Mouse (Mus musculus): ENCODE measurements around the gene Tef. TPM values are rescaled to one million over a fixed set of nuclear protein-coding genes. Genes with fewer than 3 reads are reported as not detected.

Gene Tef
- polyA plus RNA-seq, 1 experiment from 2014 or later: 23.2 TPM

DNA sequence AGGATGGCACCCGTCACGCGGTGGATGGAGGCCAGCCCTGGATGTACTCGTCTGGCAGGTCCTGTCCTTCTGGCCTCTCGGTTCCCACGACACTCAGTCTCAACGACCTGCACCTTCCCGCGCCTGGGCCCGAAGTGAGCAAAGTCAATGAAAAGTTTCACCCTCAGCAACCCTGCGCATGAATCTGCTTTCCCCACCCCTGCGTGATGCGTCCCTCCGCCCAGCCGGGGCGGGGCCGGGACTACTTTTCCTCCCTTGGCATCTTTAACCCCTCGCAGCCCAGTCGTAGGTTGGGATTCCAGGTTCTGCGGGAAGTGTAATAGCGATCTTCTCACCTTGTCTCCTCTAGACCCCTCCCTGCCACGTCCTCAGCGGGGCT is 55.9 kb downstream of the Tef start:
- peaks cover under 1% of the 10 kb centered on the region; the same call in 1 of the 2 replicates for H3K36me3 ChIP-seq (ENCODE audit: control insufficient read depth, insufficient read depth)
- peak overlapping the region; percentile 98 for H3K9ac ChIP-seq (ENCODE audit: low read length)
- H3K27me3 ChIP-seq (ENCODE audit: control insufficient read depth, insufficient read depth, low read length): no peaks in the 10 kb centered on the region
- under 1% methylated on average over 23 of the region's 23 CpGs for WGBS
- H3K27ac ChIP-seq (ENCODE audit: low read length): peak overlapping the region; percentile 99
- H3K9me3 ChIP-seq (replicated peaks; ENCODE audit: control insufficient read depth, low read length): no peaks in the 10 kb centered on the region
- peak; percentile 25 for ATAC-seq (replicated peaks; ENCODE audit: extremely low read depth, insufficient read depth, low FRiP score)
- H3K4me2 ChIP-seq (ENCODE audit: low read depth, low read length): peak overlapping the region; percentile 89
- H3K4me1 ChIP-seq (ENCODE audit: control insufficient read depth, insufficient read depth, low read length): peaks cover 14% of the 10 kb centered on the region
- peak overlapping the region; percentile 96 for H3K4me3 ChIP-seq (ENCODE audit: low read length)

DNA sequence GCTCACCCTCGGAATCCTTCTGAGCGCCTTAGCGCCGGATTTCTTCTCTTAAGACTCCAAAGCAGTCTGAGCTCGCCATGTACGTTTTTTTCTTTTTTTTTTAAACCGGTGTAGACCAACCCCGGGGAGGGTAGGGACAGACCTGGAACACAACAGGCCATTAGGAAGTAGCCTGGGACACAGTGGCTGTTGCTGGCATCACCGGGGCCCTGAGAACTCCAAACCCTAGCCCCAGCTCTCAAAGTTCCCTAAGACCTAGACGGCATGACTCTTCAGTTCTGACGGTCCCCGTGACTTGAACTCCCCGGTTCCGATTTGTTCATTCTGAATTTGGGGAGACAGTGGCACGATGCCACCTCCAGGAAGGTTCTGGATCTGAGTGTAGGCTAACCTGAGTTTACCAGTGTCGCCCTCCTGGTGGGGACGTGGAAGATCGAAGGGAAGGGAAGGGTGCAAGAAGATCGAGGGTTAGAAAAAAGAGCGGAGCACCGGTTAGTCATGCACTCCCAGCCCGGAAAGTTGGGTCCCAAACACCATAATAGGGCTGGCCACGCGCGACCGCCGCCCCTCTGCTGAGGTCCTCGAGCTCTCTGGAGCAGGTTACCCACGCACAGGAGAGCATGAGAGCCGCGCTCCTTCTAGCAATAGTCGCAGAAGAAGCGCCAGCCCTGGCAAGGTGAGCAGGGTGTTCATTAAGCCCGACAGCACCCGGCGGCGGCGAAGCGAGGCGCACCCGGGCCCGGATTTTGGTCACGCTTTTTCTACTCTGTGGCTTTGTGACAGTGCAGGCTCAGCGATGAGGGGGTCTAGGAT is 56.5 kb downstream of the Tef start, which contains the start of gene Tob2:
Gene Tob2, minus strand, starts transcription at position 280 of the 813 bp plus-strand sequence.
- H3K9ac ChIP-seq (ENCODE audit: low read length): peak within 1 kb of the TSS; percentile 98
- peaks cover 13% of the 10 kb centered on the region for H3K4me1 ChIP-seq (ENCODE audit: control insufficient read depth, insufficient read depth, low read length)
- no peaks in the 10 kb centered on the region for H3K36me3 ChIP-seq (ENCODE audit: control insufficient read depth, insufficient read depth)
- WGBS: under 1% methylated on average over 44 of the region's 44 CpGs
- ATAC-seq (replicated peaks; ENCODE audit: extremely low read depth, insufficient read depth, low FRiP score): peak; percentile 2; the same call in 1 of the 2 replicates
- H3K4me3 ChIP-seq (ENCODE audit: low read length): peak within 1 kb of the TSS; percentile 96
- H3K27ac ChIP-seq (ENCODE audit: low read length): peak within 1 kb of the TSS; percentile 99
- H3K9me3 ChIP-seq (replicated peaks; ENCODE audit: control insufficient read depth, low read length): no peaks in the 10 kb centered on the region
- no peaks in the 10 kb centered on the region for H3K27me3 ChIP-seq (ENCODE audit: control insufficient read depth, insufficient read depth, low read length)
- peak within 1 kb of the TSS; percentile 89 for H3K4me2 ChIP-seq (ENCODE audit: low read depth, low read length)

DNA sequence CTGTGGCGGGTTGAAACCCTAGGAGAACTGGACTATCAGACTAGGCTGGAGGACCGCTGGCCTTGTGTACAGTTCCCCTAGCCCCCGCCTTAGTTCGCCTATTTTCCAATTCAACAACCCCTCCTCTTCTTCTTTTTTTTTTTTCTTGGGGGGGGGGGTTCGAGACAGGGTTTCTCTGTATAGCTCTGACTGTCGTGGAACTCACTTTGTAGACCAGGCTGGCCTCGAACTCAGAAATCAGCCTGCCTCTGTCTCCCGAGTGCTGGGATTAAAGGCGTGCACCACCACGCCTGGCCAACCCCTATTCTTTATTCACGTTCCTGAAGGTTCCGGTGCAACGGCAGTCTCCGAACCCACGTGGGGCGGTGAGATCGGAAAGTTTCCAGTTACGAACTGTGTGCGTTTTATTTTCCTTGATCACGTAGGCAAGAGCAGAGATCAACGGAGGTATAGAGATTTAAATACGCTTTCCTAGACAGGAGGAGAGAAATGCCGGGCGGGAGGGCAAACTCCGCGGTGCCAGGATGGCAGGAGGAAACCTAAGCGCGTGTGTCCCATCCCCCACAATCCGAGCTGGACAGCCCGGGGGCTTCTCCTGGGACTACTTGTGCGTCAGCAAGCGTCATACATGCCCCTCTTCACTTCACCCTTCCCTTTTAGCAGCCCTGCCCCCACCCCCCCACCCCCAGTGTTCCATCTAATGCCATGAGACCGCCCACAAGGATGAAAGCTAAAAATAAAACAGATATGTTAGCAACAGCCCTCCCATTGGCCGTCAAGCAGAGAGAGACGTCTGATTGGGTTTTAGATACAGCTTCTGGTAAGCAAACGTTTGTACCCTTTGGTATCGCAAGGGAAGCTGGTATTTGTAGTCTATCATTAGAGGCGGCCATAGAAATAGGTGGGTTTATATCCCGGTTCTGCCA is 57.4 kb downstream of the Tef start:
- peaks cover 12% of the 10 kb centered on the region for H3K4me1 ChIP-seq (ENCODE audit: control insufficient read depth, insufficient read depth, low read length)
- peaks cover 8% of the 10 kb centered on the region; the same call in 1 of the 2 replicates for H3K36me3 ChIP-seq (ENCODE audit: control insufficient read depth, insufficient read depth)
- ATAC-seq (replicated peaks; ENCODE audit: extremely low read depth, insufficient read depth, low FRiP score): peak; percentile 83
- no peaks in the 10 kb centered on the region for H3K9me3 ChIP-seq (replicated peaks; ENCODE audit: control insufficient read depth, low read length)
- H3K9ac ChIP-seq (ENCODE audit: low read length): peak overlapping the region; percentile 98
- peak overlapping the region; percentile 99 for H3K27ac ChIP-seq (ENCODE audit: low read length)
- peak overlapping the region; percentile 96 for H3K4me3 ChIP-seq (ENCODE audit: low read length)
- no peaks in the 10 kb centered on the region for H3K27me3 ChIP-seq (ENCODE audit: control insufficient read depth, insufficient read depth, low read length)
- peak overlapping the region; percentile 89 for H3K4me2 ChIP-seq (ENCODE audit: low read depth, low read length)
- WGBS: under 1% methylated on average over 39 of the region's 39 CpGs

DNA sequence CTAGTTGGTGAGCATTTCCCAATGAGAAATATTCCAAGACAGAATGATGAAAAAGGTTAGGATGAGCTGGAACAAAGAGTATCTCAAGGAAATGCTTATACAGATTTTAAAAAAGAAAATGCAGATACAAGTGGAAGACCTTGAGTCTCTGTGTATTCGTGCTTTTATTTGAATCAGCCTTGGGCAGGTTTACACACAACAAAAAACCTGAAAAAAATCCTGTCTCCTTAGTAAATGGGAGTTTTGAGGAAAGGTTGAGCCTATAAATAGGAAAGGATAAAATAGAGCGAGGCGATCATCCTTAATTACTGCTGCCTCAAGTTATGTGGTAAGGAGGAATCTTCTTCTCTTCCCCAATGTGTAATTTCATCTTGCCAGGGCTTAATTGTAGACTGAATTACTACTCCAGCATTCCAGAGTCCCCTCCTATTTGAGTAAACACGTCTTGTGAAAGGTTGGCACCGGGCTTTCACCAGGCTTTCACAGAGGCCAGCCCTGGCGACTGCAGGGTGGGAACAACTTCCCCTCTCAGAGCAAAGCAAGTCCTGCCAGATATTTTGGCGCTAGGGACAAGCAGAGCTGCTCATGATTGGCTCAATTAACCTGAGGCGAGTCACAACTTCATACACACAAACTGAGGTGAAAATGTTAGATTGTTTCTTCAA is 58.4 kb downstream of the Tef start:
- peak overlapping the region; percentile 89 for H3K4me2 ChIP-seq (ENCODE audit: low read depth, low read length)
- ATAC-seq (replicated peaks; ENCODE audit: extremely low read depth, insufficient read depth, low FRiP score): no peak
- H3K36me3 ChIP-seq (ENCODE audit: control insufficient read depth, insufficient read depth): peaks cover 9% of the 10 kb centered on the region; the same call in 1 of the 2 replicates
- no peaks in the 10 kb centered on the region for H3K9me3 ChIP-seq (replicated peaks; ENCODE audit: control insufficient read depth, low read length)
- H3K9ac ChIP-seq (ENCODE audit: low read length): peak overlapping the region; percentile 50
- 40% methylated on average over 8 of the region's 8 CpGs for WGBS
- no peaks in the 10 kb centered on the region for H3K27me3 ChIP-seq (ENCODE audit: control insufficient read depth, insufficient read depth, low read length)
- H3K4me1 ChIP-seq (ENCODE audit: control insufficient read depth, insufficient read depth, low read length): peaks cover 7% of the 10 kb centered on the region
- peak overlapping the region; percentile 76 for H3K27ac ChIP-seq (ENCODE audit: low read length)
- no peak overlapping the region; the same call in 1 of the 2 replicates for H3K4me3 ChIP-seq (ENCODE audit: low read length)

DNA sequence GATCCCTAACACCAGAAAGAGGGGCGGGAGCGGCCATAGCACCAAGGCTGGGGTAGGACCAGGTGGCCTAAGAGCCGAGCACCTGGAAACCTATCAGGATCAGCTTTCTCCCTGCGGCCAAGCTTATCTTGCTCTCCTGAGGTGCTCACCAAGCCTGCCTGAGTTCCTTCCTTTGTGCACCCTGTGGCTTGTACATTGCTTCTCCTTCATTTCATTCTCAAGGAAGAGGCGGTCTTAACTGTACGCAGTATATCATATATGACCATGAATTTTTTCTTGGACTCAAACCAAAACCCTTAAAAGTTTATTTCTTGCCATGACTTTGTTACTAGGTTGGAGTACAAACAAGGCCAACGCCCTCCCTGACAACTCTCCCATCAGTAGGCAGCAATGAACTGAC is 62.0 kb downstream of the Tef start:
- H3K9ac ChIP-seq (ENCODE audit: low read length): no peak overlapping the region
- H3K27ac ChIP-seq (ENCODE audit: low read length): no peak overlapping the region
- H3K4me3 ChIP-seq (ENCODE audit: low read length): no peak overlapping the region
- WGBS: 87% methylated on average over 7 of the region's 7 CpGs
- ATAC-seq (replicated peaks; ENCODE audit: extremely low read depth, insufficient read depth, low FRiP score): no peak
- no peaks in the 10 kb centered on the region for H3K9me3 ChIP-seq (replicated peaks; ENCODE audit: control insufficient read depth, low read length)
- H3K4me1 ChIP-seq (ENCODE audit: control insufficient read depth, insufficient read depth, low read length): peaks cover 7% of the 10 kb centered on the region
- no peaks in the 10 kb centered on the region for H3K27me3 ChIP-seq (ENCODE audit: control insufficient read depth, insufficient read depth, low read length)
- no peak overlapping the region for H3K4me2 ChIP-seq (ENCODE audit: low read depth, low read length)
- H3K36me3 ChIP-seq (ENCODE audit: control insufficient read depth, insufficient read depth): peaks cover 41% of the 10 kb centered on the region

DNA sequence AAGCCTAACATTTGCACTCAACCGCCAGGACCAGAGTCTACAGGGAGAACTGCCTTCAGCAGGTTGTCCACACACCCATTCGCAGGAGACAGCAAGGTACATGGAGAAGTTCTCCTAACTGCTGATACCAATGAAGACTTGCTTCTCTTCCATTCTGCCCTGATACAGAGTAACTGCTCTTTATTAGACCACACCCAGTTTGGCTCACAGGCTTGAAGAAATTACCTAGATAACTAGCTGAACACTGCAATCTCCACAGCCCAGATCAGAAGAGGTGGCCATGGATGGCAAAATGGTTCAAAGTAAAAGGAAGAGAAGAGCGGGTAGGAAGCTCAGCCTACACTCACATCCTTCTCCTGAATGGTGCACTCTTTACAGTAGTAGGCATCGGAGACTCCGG is 67.8 kb downstream of the Tef start:
- Histone ChIP-seq H3K4me1 (ENCODE audit: control insufficient read depth, insufficient read depth, low read length) (peaks cover 17% of the 10 kb centered on the region), H3K4me2 (ENCODE audit: low read depth, low read length) (no peak overlapping the region), H3K27ac (ENCODE audit: low read length) (no peak overlapping the region), H3K9ac (ENCODE audit: low read length) (no peak overlapping the region), H3K9me3 (replicated peaks; ENCODE audit: control insufficient read depth, low read length) (no peaks in the 10 kb centered on the region), H3K27me3 (ENCODE audit: control insufficient read depth, insufficient read depth, low read length) (no peaks in the 10 kb centered on the region), H3K36me3 (ENCODE audit: control insufficient read depth, insufficient read depth) (peaks cover 40% of the 10 kb centered on the region), H3K4me3 (ENCODE audit: low read length) (no peak overlapping the region)
- no peak for ATAC-seq (replicated peaks; ENCODE audit: extremely low read depth, insufficient read depth, low FRiP score)
- WGBS: 95% methylated on average over 5 of the region's 5 CpGs

DNA sequence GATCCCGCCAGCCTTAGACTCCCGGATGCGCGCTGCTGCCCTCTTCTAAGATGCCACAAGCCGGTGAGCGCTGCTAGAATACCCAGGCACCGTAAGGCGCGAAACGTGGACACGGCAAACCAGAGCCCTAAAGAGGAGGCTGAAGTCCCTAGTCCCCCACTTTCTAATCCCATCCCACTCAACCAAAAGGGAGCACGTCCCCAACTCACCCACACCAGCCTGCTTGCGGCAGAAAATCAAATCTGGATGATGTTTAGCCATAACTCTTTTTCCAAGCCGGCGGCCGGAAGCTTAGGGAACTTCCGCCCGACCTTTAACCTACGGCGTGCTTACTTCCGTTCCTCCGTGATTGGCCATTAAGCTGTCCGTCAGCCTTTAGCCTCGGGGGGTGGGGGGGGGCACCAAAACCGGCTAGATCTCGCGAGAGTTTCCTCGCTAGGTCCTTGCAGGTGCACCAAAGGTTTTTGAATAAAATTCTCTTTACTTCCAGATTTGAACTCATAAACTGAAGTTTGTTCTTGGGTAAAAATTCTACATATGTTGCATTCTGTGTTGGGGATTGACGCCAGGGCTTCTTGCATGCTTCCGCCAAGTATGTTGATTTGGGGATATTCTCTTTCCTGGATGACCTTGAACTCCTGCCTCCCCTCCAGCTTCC is 69.5 kb downstream of the Tef start, which contains the start of gene Phf5a:
Gene Phf5a, minus strand, starts transcription at position 308 of the 658 bp plus-strand sequence.
- H3K27me3 ChIP-seq (ENCODE audit: control insufficient read depth, insufficient read depth, low read length): no peaks in the 10 kb centered on the region
- peak within 1 kb of the TSS; percentile 96 for H3K4me2 ChIP-seq (ENCODE audit: low read depth, low read length)
- H3K27ac ChIP-seq (ENCODE audit: low read length): peak within 1 kb of the TSS; percentile 99
- peak within 1 kb of the TSS; percentile 99 for H3K4me3 ChIP-seq (ENCODE audit: low read length)
- peak within 1 kb of the TSS; percentile 99 for H3K9ac ChIP-seq (ENCODE audit: low read length)
- no peaks in the 10 kb centered on the region for H3K9me3 ChIP-seq (replicated peaks; ENCODE audit: control insufficient read depth, low read length)
- peaks cover 22% of the 10 kb centered on the region for H3K4me1 ChIP-seq (ENCODE audit: control insufficient read depth, insufficient read depth, low read length)
- WGBS: under 1% methylated on average over 30 of the region's 30 CpGs
- peak; percentile 89 for ATAC-seq (replicated peaks; ENCODE audit: extremely low read depth, insufficient read depth, low FRiP score)
- peaks cover 32% of the 10 kb centered on the region for H3K36me3 ChIP-seq (ENCODE audit: control insufficient read depth, insufficient read depth)

All from heart, embryonic 16.5 days (tissue).